Mouse (Mus musculus) liver, embryonic 11.5 days (tissue): ENCODE results near the gene Adgrl3. TPM values are rescaled to one million over a fixed set of nuclear protein-coding genes. Genes with fewer than 3 reads are reported as not detected.

ENCODE experiments used
- ATAC-seq: fragments of 200-750 bp; cut with Nextera tagmentation; replicated peaks from 2 replicates; pipeline ENCODE4 v1.8.0; 2017; ENCODE audit warnings: moderate number of reproducible peaks, mild to moderate bottlenecking, moderate TSS enrichment, moderate library complexity; ENCODE audit not compliant: low FRiP score
- DNase-seq: peaks from one replicate; pipeline ENCODE4 v3.0.0-alpha.2; 2017; ENCODE audit warnings: low spot score
- H3K27ac ChIP-seq: fragments of 300-500 bp; sonication (generic); 2 replicates; pipeline ENCODE4 v1.5.1; 2014; ENCODE audit warnings: mild to moderate bottlenecking, low read depth, low read length, control low read depth
- H3K27me3 ChIP-seq: fragments of 300-500 bp; sonication (generic); replicated peaks from 2 replicates; pipeline ENCODE4 v1.6.1; 2014; ENCODE audit warnings: low read length, mixed read lengths; ENCODE audit not compliant: control insufficient read depth, insufficient read depth
- H3K36me3 ChIP-seq: fragments of 300-500 bp; sonication (generic); 2 replicates; pipeline ENCODE4 v1.6.1; 2014; ENCODE audit warnings: mild to moderate bottlenecking, low read length, moderate library complexity, mixed read lengths; ENCODE audit not compliant: control insufficient read depth, insufficient read depth
- H3K4me1 ChIP-seq: fragments of 300-500 bp; sonication (generic); replicated peaks from 2 replicates; pipeline ENCODE4 v1.6.1; 2014; ENCODE audit warnings: low read length, mixed read lengths; ENCODE audit not compliant: control insufficient read depth, insufficient read depth
- H3K4me2 ChIP-seq: fragments of 300-500 bp; sonication (generic); 2 replicates; pipeline ENCODE4 v1.6.1; 2014; ENCODE audit warnings: mild to moderate bottlenecking, control low read depth, moderate library complexity
- H3K4me3 ChIP-seq: fragments of 300-500 bp; sonication (generic); 2 replicates; pipeline ENCODE4 v1.5.1; 2014; ENCODE audit warnings: low read depth, low read length, control low read depth
- H3K9ac ChIP-seq: fragments of 300-500 bp; sonication (generic); 2 replicates; pipeline ENCODE4 v1.6.1; 2014; ENCODE audit warnings: low read depth, low read length, control low read depth
- H3K9me3 ChIP-seq: fragments of 300-500 bp; sonication (generic); 2 replicates; pipeline ENCODE4 v1.6.1; 2016; ENCODE audit warnings: low read length, inconsistent platforms, mixed read lengths; ENCODE audit not compliant: control insufficient read depth
- WGBS: fragments of 180-500 bp; shearing (Covaris S2); extraction: QIAGEN DNeasy Blood & Tissue Kit; methylation state at CpG from one replicate; pipeline ENCODE4 v1.1.7; 2014; 5-methylcytosine and 5-hydroxymethylcytosine counted together
- polyA plus RNA-seq: library from polyadenylated mRNA; unstranded; fragments of >200 nt; fragmentation: Nextera tagmentation; extraction: Ambion mirVana; gene quantifications from 2 replicates; pipeline ENCODE4 v1.2.1, GENCODE M21; 2014

Adgrl3 gene
- polyA plus RNA-seq, 1 experiment from 2014 or later, result 9.1 TPM

DNA sequence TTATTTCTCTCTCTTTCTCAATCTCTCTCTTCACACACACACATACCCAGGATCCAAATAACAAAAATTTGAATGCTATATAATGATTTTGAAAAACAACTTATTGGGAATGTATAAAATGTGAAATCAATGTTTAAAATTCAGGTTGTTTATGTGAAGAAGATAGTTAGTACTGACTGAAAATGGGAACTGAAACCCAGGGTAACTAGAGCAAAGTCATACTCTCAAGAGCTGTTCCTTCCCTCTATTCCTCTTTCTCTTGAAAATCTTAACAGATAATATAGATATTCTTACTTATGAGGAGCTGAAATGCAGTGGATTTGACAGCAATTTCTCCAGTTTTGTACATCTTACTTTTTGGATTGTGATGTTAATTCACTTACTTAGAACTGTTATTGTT, 281.9 kb downstream of the Adgrl3 start:
- ATAC-seq (no peak), DNase-seq (no peak)
- Histone ChIP-seq H3K36me3 (no peaks in the 10 kb centered on the region), H3K9me3 (no peaks in the 10 kb centered on the region), H3K9ac (no peak overlapping the region), H3K4me2 (no peak overlapping the region), H3K27me3 (no peaks in the 10 kb centered on the region), H3K27ac (no peak overlapping the region), H3K4me1 (no peaks in the 10 kb centered on the region), H3K4me3 (no peak overlapping the region)

DNA sequence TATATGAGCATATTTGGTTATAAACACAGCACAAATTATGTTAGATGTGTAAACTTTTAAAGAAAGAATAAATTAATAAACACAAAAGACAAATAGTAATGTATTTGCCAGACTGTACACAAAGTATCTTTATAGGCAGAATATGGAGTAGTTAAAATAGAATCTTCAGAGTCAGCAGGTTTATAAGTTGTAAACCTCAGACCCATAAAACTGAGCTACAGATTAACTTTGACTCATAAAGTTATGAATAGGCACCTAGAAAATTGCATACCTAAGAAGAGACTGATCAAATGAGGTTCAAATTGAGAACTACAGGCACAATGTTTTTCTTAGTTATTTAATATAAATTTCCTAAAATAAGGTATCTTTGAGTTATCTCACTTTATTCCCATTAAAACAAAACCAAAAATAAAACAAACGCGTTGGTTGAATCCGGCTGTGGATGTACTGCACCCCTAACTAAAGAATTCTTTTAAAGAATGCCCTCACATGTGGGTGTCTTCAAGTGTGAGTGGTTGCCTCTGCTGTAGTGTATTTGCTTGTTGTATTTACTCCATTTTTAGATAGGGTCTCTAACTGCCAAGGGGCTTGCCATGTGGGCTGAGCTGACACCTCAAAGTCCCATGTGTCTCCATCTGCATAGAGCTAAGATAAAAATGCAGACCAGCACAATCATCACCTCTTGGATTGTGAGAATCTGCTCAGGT, 297.6 kb downstream of the Adgrl3 start:
- no peak overlapping the region for H3K27ac ChIP-seq
- no peaks in the 10 kb centered on the region for H3K4me1 ChIP-seq
- no peak for DNase-seq
- WGBS, result 91% methylated on average over 3 of the region's 3 CpGs
- no peaks in the 10 kb centered on the region for H3K9me3 ChIP-seq
- H3K4me3 ChIP-seq, result no peak overlapping the region
- no peak for ATAC-seq
- H3K36me3 ChIP-seq, result no peaks in the 10 kb centered on the region
- no peaks in the 10 kb centered on the region for H3K27me3 ChIP-seq
- no peak overlapping the region for H3K4me2 ChIP-seq
- no peak overlapping the region for H3K9ac ChIP-seq

DNA sequence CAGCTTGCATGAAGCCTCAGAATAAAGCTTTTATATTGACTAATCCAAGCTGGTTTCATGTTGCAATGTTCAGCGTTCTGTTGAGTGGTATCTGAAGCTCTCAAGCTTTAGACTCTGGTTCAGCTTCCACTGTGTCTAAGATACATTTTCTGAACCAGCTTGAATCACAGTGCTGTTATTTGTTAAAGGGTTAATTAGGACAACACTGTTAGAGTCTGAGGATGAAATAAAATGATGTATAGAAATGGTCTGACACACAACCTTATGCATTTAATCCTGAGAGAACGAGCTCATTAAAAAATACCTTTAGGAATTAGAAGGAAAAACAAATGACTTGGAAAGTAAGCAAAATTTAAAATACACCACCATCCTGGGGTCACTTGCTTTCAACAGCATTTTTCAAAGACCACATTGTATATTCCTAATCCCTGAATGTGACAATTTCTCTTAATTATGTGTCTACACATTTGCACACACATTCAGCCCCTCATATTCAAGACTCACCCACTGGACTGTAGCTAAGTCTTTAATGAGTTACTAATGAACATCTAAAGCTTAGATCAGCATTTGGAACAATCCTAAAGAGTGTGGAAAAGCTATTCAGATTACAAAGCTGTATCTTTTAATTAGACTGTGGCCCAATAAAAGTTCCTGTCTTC, 301.5 kb downstream of the Adgrl3 start:
- Histone ChIP-seq H3K4me1 (no peaks in the 10 kb centered on the region), H3K4me3 (no peak overlapping the region), H3K9ac (no peak overlapping the region), H3K9me3 (no peaks in the 10 kb centered on the region), H3K27me3 (no peaks in the 10 kb centered on the region), H3K36me3 (no peaks in the 10 kb centered on the region), H3K27ac (no peak overlapping the region), H3K4me2 (no peak overlapping the region)
- ATAC-seq (no peak), DNase-seq (no peak)
- WGBS, result 83% methylated on average over 2 of the region's 2 CpGs

DNA sequence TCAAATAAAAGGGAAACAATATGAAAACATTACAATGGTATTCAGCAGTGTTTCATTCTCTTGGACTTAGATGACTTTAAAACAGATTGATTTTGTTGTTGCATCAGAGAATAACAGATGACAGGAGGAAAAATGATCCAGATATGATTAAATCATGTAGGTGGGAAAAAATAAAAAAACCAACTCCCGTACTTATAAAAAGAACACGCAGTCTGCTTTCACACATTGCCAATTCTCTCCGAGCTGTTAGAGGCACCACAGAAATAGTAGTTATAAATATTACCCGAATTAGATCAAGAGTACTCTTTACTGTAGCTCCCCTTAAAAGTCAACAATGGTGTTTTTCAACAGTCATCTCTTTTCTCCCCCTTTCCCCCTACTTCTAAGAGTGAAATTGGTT, 302.1 kb downstream of the Adgrl3 start:
- DNase-seq (no peak), ATAC-seq (no peak)
- Histone ChIP-seq H3K27me3 (no peaks in the 10 kb centered on the region), H3K4me3 (no peak overlapping the region), H3K9me3 (no peaks in the 10 kb centered on the region), H3K4me1 (no peaks in the 10 kb centered on the region), H3K9ac (no peak overlapping the region), H3K4me2 (no peak overlapping the region), H3K36me3 (no peaks in the 10 kb centered on the region), H3K27ac (no peak overlapping the region)
- WGBS, result 88% methylated on average over 4 of the region's 4 CpGs

DNA sequence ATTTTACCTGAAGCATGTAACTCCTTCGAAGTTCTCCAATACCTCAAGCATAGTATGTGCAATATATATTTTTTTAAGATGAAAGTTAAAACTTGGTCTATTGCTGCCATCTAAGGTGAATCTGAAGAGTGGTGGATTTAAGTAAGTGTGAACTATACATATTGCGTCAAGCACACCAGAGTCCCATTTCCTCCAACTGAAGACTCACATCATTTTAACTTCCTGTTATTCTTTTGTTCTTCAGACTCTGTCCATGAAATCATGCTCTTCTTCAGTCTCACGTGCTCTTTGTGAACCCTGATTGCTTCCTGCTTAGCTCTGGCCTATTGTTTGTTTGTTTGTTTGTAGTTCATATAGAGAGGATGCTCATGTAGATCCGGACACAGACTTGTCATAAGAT, 307.0 kb downstream of the Adgrl3 start:
- ATAC-seq (no peak), DNase-seq (no peak)
- Histone ChIP-seq H3K4me1 (no peaks in the 10 kb centered on the region), H3K4me3 (no peak overlapping the region), H3K27ac (no peak overlapping the region), H3K9me3 (no peaks in the 10 kb centered on the region), H3K36me3 (no peaks in the 10 kb centered on the region), H3K27me3 (no peaks in the 10 kb centered on the region), H3K4me2 (no peak overlapping the region), H3K9ac (no peak overlapping the region)
- 75% methylated on average over 4 of the region's 4 CpGs for WGBS

DNA sequence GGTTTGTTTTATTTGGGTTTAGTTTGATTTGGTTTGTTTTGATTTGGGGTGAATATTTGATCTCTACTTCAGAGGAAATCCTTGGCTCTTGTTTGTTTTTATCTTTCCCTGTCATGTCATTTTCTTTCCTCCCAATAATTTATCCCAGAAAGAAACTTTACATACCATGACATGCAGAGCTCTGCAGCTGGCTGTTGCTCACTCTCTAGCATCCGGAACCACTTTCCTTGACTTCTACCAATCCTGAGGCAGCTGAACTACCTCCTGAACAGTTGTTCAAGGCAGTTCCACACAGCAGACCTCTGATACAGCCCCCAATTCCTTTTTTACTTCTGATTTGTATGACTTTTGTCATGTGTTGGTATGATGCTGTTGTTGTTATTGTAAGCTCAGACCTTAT, 307.5 kb downstream of the Adgrl3 start:
- Histone ChIP-seq H3K27ac (no peak overlapping the region), H3K27me3 (no peaks in the 10 kb centered on the region), H3K9ac (no peak overlapping the region), H3K4me3 (no peak overlapping the region), H3K4me1 (no peaks in the 10 kb centered on the region), H3K9me3 (no peaks in the 10 kb centered on the region), H3K36me3 (no peaks in the 10 kb centered on the region), H3K4me2 (no peak overlapping the region)
- WGBS, result 85% methylated on average over 1 of the region's 1 CpGs
- no peak for DNase-seq
- ATAC-seq, result no peak

DNA sequence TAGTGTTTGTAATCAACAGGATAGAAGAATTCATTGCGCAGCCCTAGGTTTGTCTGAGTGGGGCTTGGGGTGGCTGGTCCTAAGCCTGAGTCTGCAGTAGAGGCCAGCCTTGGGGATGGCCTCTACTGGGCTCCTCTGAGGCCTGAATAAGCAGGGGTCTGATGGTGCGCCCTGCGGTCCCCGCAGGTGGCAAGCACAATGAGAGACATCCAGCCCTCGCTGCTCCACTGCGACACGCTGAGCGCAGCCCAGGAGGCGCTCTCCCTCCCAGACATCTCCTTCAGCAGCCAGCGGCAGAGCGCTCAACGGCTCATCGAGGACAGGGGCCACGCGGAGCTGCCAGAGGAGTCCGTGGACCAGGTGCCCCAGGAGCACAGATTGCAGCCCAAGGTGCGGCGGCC, 309.6 kb downstream of the Adgrl3 start:
- WGBS, result 26% methylated on average over 18 of the region's 18 CpGs

DNA sequence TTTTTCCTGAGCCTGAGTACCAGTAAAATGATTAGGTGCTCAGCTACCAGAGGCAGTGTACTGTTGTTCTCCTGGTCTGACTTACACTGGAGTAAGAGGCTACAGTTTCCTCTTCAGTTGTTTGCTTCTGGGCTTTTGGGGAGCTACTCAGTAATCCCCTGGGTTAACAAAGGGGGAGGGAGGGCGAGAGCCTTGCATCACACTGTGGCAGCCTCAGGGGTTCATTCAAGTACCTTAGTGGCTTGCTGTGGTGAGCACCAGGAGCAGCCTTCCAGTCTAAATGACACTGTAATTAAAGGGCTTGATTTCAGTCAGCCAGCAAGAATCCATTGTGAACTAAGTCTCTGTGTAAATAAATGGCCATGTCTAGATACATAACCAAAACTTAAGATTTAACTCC, 324.4 kb downstream of the Adgrl3 start:
- DNase-seq, result no peak
- H3K27ac ChIP-seq, result no peak overlapping the region
- 61% methylated on average over 1 of the region's 1 CpGs for WGBS

More for the DNA sequence above, 309.6 kb downstream of the Adgrl3 start:
- DNase-seq, result no peak
- no peak for ATAC-seq
- no peak overlapping the region for H3K27ac ChIP-seq
- no peaks in the 10 kb centered on the region for H3K36me3 ChIP-seq
- H3K9ac ChIP-seq, result no peak overlapping the region
- H3K4me3 ChIP-seq, result no peak overlapping the region
- H3K27me3 ChIP-seq, result no peaks in the 10 kb centered on the region
- H3K4me2 ChIP-seq, result no peak overlapping the region
- H3K4me1 ChIP-seq, result no peaks in the 10 kb centered on the region
- H3K9me3 ChIP-seq, result no peaks in the 10 kb centered on the region

DNA sequence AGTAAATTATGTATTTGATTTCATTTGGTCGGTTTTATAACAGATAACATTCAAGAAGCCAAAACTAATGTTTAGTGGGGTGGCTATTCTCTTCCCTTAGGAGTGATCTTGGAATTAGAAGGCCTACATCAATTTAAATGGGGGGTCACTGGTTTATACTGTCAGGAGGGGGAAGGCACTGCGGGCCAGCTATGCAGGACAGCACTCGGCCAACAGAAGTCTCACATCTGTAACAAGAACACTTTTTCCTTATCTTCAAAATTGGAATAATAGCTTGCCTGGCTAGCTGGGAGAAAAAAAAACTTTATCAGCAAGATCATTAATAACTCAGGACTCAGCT, 325.1 kb downstream of the Adgrl3 start:
- H3K4me1 ChIP-seq, result no peaks in the 10 kb centered on the region
- H3K4me3 ChIP-seq, result no peak overlapping the region
- no peaks in the 10 kb centered on the region for H3K27me3 ChIP-seq
- H3K36me3 ChIP-seq, result no peaks in the 10 kb centered on the region
- no peak overlapping the region for H3K4me2 ChIP-seq
- H3K27ac ChIP-seq, result no peak overlapping the region
- DNase-seq, result no peak
- no peak for ATAC-seq
- WGBS, result 58% methylated on average over 3 of the region's 3 CpGs
- H3K9ac ChIP-seq, result no peak overlapping the region
- H3K9me3 ChIP-seq, result no peaks in the 10 kb centered on the region

More for the DNA sequence above, 324.4 kb downstream of the Adgrl3 start:
- Histone ChIP-seq H3K27me3 (no peaks in the 10 kb centered on the region), H3K9me3 (no peaks in the 10 kb centered on the region), H3K4me1 (no peaks in the 10 kb centered on the region), H3K4me3 (no peak overlapping the region), H3K36me3 (no peaks in the 10 kb centered on the region), H3K4me2 (no peak overlapping the region), H3K9ac (no peak overlapping the region)
- ATAC-seq, result no peak
